Mouse (Mus musculus) G1E-ER4 (cell line): ENCODE data around the gene Rbm28. TPM values are rescaled to one million over a fixed set of nuclear protein-coding genes. Genes with fewer than 3 reads are reported as not detected.

Source experiments
- GATA1 ChIP-seq: IDR thresholded peaks from one replicate; pipeline ENCODE4 v1.8.0; 2012; ENCODE audit warnings: low read length, inconsistent platforms
- polyA plus RNA-seq: library from polyadenylated mRNA; stranded (reverse); fragments of >175 nt; gene quantifications from 2 replicates; pipeline ENCODE4 v1.2.3, GENCODE M21; 2012

The Rbm28 gene
- polyA plus RNA-seq, 1 experiment: 28.5 TPM

GRCm38 (mm10) chr6:29079291-29079690, 85.5 kb downstream of the Rbm28 start:
- no peak for TF ChIP-seq GATA1

- no peak for TF ChIP-seq GATA1
These were observed 90.7 kb downstream of the Rbm28 start for GRCm38 (mm10) chr6:29074133-29074469.

Other genes starting within 250 kb of the Rbm28 start
- not detected in 2 replicates for gene Lep, start 104.8 kb downstream of the Rbm28 start, polyA plus RNA-seq
- gene Prrt4, start 14.6 kb upstream of the Rbm28 start, polyA plus RNA-seq: 0.02 TPM in 2 replicates
- 69.1 and 81.7 TPM in 2 replicates for gene Impdh1, start 51.4 kb upstream of the Rbm28 start, polyA plus RNA-seq
- gene Hilpda, start 107.5 kb upstream of the Rbm28 start, polyA plus RNA-seq: 35.8 and 44.6 TPM in 2 replicates
- 0.10 TPM in 1 of 2 replicates, not detected in the other for gene Fam71f2, start 114.6 kb upstream of the Rbm28 start, polyA plus RNA-seq
- not detected in 2 replicates for gene Fam71f1, start 154.1 kb upstream of the Rbm28 start, polyA plus RNA-seq
- gene Calu, start 183.1 kb upstream of the Rbm28 start, polyA plus RNA-seq: 11.3 and 11.7 TPM in 2 replicates
- gene Opn1sw, start 223.5 kb upstream of the Rbm28 start, polyA plus RNA-seq: not detected in 2 replicates
- not detected in 2 replicates for gene Ccdc136, start 231.3 kb upstream of the Rbm28 start, polyA plus RNA-seq